Mouse (Mus musculus): ENCODE data around the gene Vmn1r209.
"Not testable (repeated sequence)": the region's sequence is repeated elsewhere in the genome, so short reads cannot be mapped to it uniquely, and the experiment has no call there.

DNA sequence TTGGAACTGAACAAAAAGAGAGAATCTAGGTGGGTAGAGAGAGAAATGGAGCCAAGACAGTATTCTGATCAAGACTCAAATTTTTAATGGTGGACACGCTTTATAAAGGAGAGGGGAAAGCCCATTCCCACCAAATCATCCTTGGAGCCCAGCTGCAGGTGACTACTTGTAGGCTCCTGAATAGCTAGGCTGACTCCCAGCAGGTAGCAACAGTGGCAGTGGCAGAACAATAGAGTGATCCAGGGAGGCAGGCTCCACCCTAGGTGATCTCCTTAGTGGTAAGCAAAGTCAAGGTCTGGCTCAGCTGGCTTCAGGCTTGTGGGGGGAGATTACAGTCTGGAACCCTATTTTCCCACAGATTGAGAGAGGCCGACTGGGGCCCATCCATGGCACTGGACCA is 37.9 kb downstream of the Vmn1r209 start:
- not testable (repeated sequence) for TF ChIP-seq CTCF (IDR thresholded peaks at IDR 0.05; ENCODE audit: low read depth, low read length); POLR2A (IDR thresholded peaks at IDR 0.05; ENCODE audit: borderline replicate concordance, low read depth, low read length)

Measured in bone marrow macrophage, adult 2 months (primary cell).